Mouse (Mus musculus) ES-Bruce4 (cell line): ENCODE measurements around the gene Zdhhc13. TPM values are rescaled to one million over a fixed set of nuclear protein-coding genes. Genes with fewer than 3 reads are reported as not detected.

ENCODE experiments used
- H3K27ac ChIP-seq: 2 replicates; pipeline ENCODE4 v1.5.1; 2012; ENCODE audit warnings: low read length, inconsistent platforms; ENCODE audit not compliant: insufficient read depth
- H3K27me3 ChIP-seq: 2 replicates; pipeline ENCODE4 v1.6.1; 2012; ENCODE audit warnings: mild to moderate bottlenecking, low read length, inconsistent platforms; ENCODE audit not compliant: control insufficient read depth, poor library complexity, insufficient read depth, severe bottlenecking
- H3K36me3 ChIP-seq: 2 replicates; pipeline ENCODE4 v1.6.1; 2012; ENCODE audit warnings: inconsistent platforms, mild to moderate bottlenecking, low read length, moderate library complexity; ENCODE audit not compliant: control insufficient read depth, poor library complexity, insufficient read depth, severe bottlenecking
- H3K4me1 ChIP-seq: one replicate; pipeline ENCODE4 v1.8.1; 2011; ENCODE audit warnings: low read length; ENCODE audit not compliant: control insufficient read depth, insufficient read depth
- H3K4me3 ChIP-seq: 2 replicates; pipeline ENCODE4 v1.5.1; 2011; ENCODE audit warnings: low read depth, mild to moderate bottlenecking, low read length
- H3K9ac ChIP-seq: 2 replicates; pipeline ENCODE4 v1.6.1; 2012; ENCODE audit warnings: low read depth, mild to moderate bottlenecking, inconsistent platforms; ENCODE audit not compliant: poor library complexity, severe bottlenecking
- H3K9me3 ChIP-seq: replicated peaks from 2 replicates; pipeline ENCODE4 v1.6.1; 2012; ENCODE audit warnings: mild to moderate bottlenecking, low read length, inconsistent platforms; ENCODE audit not compliant: control insufficient read depth, poor library complexity, insufficient read depth, severe bottlenecking
- CTCF ChIP-seq: IDR thresholded peaks from one replicate; pipeline ENCODE4 v1.8.1; 2011; ENCODE audit warnings: low read depth, low read length
- EP300 ChIP-seq: IDR thresholded peaks from 2 replicates; pipeline ENCODE4 v1.6.1; 2011; ENCODE audit warnings: low read depth, low read length; ENCODE audit not compliant: insufficient read depth
- POLR2A ChIP-seq: IDR thresholded peaks from one replicate; pipeline ENCODE4 v1.8.1; 2011; ENCODE audit warnings: low read length; ENCODE audit not compliant: insufficient read depth
- polyA plus RNA-seq: library from polyadenylated mRNA; stranded (reverse); fragments of >200 nt; gene quantifications from 2 replicates; pipeline ENCODE4 v1.2.4, GENCODE M21; 2011; ENCODE audit warnings: low read depth; ENCODE audit not compliant: missing spikeins, insufficient read depth, insufficient read length

Zdhhc13 gene
- polyA plus RNA-seq, 1 experiment: 52.1 TPM

GRCm38 (mm10) chr7:48834371-48834970 is 45.7 kb downstream of the Zdhhc13 start:
- no peak overlapping the region for H3K9ac ChIP-seq
- H3K27ac ChIP-seq: no peak overlapping the region
- no peaks in the 10 kb centered on the region for H3K27me3 ChIP-seq
- peaks cover 4% of the 10 kb centered on the region for H3K4me1 ChIP-seq
- H3K9me3 ChIP-seq: no peaks in the 10 kb centered on the region
- no peak overlapping the region for H3K4me3 ChIP-seq
- TF ChIP-seq CTCF (no peak), POLR2A (no peak), EP300 (no peak)
- H3K36me3 ChIP-seq: no peaks in the 10 kb centered on the region

- no peak overlapping the region for H3K27ac ChIP-seq
- no peak overlapping the region for H3K4me3 ChIP-seq
- peaks cover 4% of the 10 kb centered on the region for H3K4me1 ChIP-seq
- no peaks in the 10 kb centered on the region for H3K36me3 ChIP-seq
- no peaks in the 10 kb centered on the region for H3K9me3 ChIP-seq
- TF ChIP-seq CTCF (no peak), POLR2A (no peak), EP300 (no peak)
- no peak overlapping the region for H3K9ac ChIP-seq
- H3K27me3 ChIP-seq: no peaks in the 10 kb centered on the region
Measured at GRCm38 (mm10) chr7:48834989-48835626, 46.3 kb downstream of the Zdhhc13 start.

GRCm38 (mm10) chr7:48836949-48837348 is 48.1 kb downstream of the Zdhhc13 start:
- H3K27ac ChIP-seq: no peak overlapping the region
- H3K27me3 ChIP-seq: no peaks in the 10 kb centered on the region
- H3K9ac ChIP-seq: no peak overlapping the region
- no peaks in the 10 kb centered on the region for H3K36me3 ChIP-seq
- peaks cover 4% of the 10 kb centered on the region for H3K4me1 ChIP-seq
- H3K4me3 ChIP-seq: no peak overlapping the region
- TF ChIP-seq CTCF: no peak
- TF ChIP-seq POLR2A: no peak
- no peak for TF ChIP-seq EP300
- no peaks in the 10 kb centered on the region for H3K9me3 ChIP-seq

- Histone ChIP-seq H3K9me3 (no peaks in the 10 kb centered on the region), H3K27me3 (no peaks in the 10 kb centered on the region), H3K4me3 (no peak overlapping the region), H3K4me1 (peaks cover 4% of the 10 kb centered on the region), H3K27ac (no peak overlapping the region), H3K36me3 (no peaks in the 10 kb centered on the region), H3K9ac (no peak overlapping the region)
- TF ChIP-seq POLR2A (no peak), CTCF (no peak), EP300 (no peak)
Measured at GRCm38 (mm10) chr7:48838434-48838833, 49.6 kb downstream of the Zdhhc13 start.

- no peak overlapping the region for H3K27ac ChIP-seq
- H3K36me3 ChIP-seq: no peaks in the 10 kb centered on the region
- no peaks in the 10 kb centered on the region for H3K4me1 ChIP-seq
- H3K9ac ChIP-seq: no peak overlapping the region
- H3K27me3 ChIP-seq: no peaks in the 10 kb centered on the region
- H3K4me3 ChIP-seq: no peak overlapping the region
- no peak for TF ChIP-seq CTCF
- no peak for TF ChIP-seq POLR2A
- TF ChIP-seq EP300: no peak
- H3K9me3 ChIP-seq: no peaks in the 10 kb centered on the region
Measured at GRCm38 (mm10) chr7:48840545-48840944, 51.7 kb downstream of the Zdhhc13 start.

- Histone ChIP-seq H3K27ac (no peak overlapping the region), H3K27me3 (no peaks in the 10 kb centered on the region), H3K36me3 (no peaks in the 10 kb centered on the region), H3K9me3 (no peaks in the 10 kb centered on the region), H3K4me3 (no peak overlapping the region), H3K9ac (no peak overlapping the region), H3K4me1 (no peaks in the 10 kb centered on the region)
- TF ChIP-seq POLR2A (no peak), EP300 (no peak)
Measured at GRCm38 (mm10) chr7:48841538-48841937, 52.7 kb downstream of the Zdhhc13 start.
